Mouse (Mus musculus) c-Kit-positive CD71-positive TER-119-negative erythroid progenitor cells, embryonic 14.5 days (primary cell): ENCODE results near the gene Tacc3.

Experiments used
- DNase-seq: peaks from one replicate; pipeline ENCODE4 v3.0.0-alpha.2; 2013; ENCODE audit warnings: low read depth

Tacc3 gene

GRCm38 (mm10) chr5:33694848-33695717 is 37.2 kb downstream of the Tacc3 start:
- DNase-seq, result no peak

GRCm38 (mm10) chr5:33695718-33696121 is 37.8 kb downstream of the Tacc3 start:
- no peak for DNase-seq

DNA sequence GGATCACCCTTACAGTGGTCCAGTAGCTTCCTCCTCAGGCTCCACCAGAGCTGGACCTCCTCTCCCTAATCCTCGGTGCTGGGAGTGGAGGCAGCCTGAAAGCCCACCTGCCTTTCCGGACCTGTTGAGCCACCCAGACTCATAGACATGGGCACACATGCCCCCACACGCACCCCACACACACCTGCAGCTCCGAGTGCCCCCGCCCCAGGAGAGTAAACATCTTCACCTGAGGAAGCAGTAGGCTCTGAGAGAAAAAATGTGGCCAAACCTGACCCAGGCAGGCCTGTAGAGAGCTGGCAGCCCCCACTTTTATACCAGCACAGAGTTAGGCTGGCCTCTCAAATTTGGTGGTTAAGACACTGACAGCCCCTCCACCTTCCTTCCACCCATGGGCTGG is 38.5 kb downstream of the Tacc3 start:
- no peak for DNase-seq

- no peak for DNase-seq
Observed at GRCm38 (mm10) chr5:33697534-33697933, 39.6 kb downstream of the Tacc3 start.

DNA sequence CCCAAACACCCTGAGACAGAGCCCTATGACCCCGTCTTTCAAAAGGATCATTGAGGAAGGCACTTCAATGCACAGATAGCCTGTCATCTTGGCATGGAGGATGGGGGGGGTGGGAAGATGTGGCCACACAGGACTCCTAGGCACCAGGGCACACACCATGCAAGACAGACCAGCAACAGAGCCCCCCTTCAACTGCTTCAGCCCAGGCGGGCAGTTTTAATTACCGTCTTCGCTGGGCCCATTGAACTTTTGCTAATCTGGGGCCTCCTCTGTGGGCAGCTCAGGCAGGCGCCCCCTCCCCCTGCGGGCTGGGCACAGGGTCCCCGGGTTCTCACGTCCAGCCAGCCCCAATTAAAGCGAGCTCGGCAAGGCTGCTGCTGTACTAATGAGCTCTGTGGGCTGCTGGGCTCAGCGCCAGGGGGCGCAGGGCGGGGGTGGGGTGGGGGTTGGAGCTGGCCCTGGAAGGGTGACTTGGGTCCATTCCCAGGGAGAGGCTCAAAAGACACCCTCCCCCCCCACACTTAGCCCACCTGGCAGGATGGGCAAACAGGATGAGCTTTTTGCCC is 40.1 kb downstream of the Tacc3 start:
- DNase-seq, result no peak

DNA sequence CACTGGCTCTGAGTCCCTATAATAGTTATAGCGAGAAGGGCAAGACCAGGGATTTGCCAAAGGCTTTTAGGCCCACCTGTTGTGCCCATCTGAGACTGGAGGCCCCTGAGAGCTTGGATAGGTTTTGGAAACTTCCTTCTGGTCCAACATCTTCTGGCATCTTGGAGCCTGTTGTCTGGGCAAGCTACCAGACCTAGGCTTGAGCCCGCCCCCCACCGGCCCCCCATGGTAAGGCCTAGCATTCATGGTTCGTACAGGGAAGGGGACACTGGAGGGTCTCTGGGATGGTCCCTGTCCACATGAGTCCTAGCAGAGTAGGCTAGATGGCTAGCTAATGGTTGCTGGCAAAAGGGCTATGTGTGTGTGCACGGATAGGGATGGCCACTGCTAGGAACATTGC is 40.7 kb downstream of the Tacc3 start:
- DNase-seq, result no peak

DNA sequence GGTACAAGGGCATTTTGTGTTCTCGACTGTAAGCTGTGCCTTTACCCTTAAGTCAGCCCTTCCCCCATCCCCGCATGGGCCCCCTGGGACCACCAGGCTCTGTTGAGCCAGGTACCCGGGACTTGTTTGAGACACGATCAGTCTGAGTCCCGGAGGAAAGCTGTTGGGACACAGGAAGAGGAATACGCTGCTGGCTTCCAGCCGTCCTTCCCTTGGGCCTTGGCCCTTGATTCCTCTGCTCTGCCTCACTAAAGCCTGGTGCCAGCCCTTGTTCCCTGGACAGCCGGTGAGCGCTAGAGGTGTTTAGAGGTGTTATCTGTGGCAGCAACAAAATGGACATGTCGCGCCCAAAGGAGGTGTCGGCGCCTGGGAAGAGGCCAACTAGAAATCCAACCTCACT is 42.1 kb downstream of the Tacc3 start:
- no peak for DNase-seq

DNA sequence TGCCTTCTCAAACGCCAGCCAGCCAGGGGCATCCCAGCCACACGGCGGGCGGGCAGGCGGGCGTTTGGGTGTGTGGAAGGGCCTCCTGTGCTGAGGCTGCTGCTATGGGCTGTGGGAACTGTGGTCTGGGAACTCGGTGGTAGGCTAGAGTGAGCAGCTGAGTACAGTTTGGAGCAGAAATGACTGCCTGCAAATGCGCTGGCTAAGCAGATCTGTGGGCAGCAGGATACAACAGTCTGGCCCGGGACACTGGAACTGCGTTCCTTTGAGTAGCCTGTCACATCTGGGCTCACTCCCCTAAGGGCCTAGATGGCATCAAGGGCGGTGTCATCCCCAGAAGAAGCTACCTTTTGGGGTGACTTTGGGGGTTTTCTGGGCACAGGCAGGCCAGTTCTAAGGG is 43.9 kb downstream of the Tacc3 start:
- no peak for DNase-seq

DNA sequence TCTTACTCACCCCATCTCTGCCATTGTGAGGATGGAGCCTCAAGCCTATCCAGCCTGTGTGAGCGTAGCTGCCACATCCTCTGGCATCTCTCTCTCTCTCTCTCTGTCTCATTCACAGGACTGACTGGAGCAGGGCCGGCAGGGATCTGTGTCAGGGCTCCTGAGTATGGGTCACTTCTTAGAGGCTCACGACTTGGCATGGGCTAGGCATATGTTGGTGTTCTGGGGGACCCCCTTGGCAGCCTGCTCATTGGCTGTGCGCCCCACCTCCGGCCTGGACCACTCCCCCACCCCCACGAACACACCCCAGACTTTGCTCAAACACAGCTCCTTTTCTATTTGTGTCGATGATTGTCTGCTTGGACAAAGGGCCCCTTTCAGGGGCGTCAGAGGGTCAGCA is 46.1 kb downstream of the Tacc3 start:
- no peak for DNase-seq

DNA sequence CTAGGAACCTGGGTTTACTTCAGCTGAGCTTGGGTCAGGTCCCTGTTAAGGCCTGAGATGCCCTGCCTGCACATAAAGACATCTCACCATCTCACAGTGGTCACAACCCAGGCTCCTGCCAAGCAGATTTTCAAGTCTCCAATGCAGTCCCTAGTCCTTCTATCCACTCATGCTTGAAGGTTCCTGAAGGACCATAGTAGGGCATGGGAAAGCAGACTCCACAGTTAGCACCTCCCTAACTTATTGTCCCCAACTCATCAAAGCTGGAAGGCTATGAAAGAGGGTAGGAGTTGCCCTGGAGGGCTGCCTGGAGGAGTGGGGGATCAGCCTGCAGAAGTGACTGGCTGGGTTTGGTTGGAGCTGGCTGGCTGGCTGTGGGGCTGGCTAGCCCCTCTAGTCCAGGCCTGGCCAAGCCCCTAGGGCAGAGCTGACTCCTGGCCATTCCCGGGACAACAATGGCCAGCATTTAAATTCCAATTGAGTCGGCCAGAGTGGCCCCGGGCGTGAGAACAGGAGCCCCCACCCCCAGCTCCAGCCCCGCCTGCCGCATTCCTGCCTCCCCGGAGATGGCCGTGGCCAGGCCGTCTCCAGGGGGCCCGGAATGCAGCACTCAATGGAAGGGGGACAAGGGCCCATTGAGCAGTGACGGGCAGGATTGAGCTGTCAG is 47.1 kb downstream of the Tacc3 start:
- no peak for DNase-seq

- no peak for DNase-seq
Observed at GRCm38 (mm10) chr5:33705612-33706349, 47.9 kb downstream of the Tacc3 start.

DNA sequence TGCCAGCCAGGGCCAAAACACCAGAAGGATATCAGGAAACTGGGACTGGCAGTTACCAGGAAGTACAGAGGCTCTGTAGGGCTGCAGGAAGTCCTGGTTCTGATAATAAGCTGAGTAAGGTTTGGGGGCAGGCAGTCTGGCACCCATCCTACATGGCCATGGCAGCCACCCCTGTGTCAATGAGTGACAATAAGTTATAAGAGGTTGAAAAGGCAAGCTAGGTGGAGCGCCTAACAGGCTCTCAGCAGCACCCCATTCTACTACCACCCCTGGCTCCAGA is 48.4 kb downstream of the Tacc3 start:
- no peak for DNase-seq

- DNase-seq, result no peak
Observed at GRCm38 (mm10) chr5:33707163-33707562, 49.2 kb downstream of the Tacc3 start.

DNA sequence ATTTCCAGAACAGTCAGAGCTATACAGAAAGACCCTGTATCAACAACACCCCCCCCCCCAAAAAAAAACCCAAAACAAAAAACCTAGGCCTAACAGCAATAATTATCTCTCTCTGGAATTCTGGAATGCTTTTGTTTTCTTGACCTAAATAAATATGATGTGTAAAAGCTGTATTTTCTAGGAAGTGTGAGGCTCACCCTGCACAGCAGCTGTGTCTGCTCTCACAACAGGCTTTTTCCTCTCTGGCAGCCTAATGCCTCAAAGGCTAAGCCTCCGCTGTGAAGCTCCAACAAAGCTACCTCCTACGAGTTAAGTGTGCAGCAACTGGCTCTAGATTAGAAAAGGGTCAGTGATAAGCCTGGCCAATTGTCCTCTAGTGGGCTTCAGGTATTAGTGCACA is 51.1 kb downstream of the Tacc3 start:
- no peak for DNase-seq

- DNase-seq, result no peak
Observed at GRCm38 (mm10) chr5:33712550-33712949, 54.6 kb downstream of the Tacc3 start.

DNA sequence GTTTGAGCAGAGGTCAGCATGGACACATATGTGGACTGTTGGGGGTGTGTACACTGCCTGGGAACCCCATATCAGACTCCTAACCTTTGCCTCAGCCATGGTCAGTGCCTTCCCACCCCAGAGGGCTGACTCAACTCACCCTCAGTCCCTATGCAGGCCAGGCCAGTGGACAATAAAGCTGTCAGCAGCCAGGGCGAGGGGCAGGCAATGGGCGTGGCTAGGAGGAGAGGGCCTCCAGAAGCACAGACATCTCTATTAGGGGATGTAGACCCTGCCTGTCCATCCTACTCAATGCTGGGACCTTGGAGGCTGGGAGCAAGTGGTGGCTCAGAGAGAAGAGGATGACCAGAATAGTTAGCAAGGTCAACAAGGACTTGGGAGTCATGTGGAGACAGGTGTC is 57.3 kb downstream of the Tacc3 start:
- DNase-seq, result no peak

GRCm38 (mm10) chr5:33716467-33716866 is 58.5 kb downstream of the Tacc3 start:
- DNase-seq, result no peak

DNA sequence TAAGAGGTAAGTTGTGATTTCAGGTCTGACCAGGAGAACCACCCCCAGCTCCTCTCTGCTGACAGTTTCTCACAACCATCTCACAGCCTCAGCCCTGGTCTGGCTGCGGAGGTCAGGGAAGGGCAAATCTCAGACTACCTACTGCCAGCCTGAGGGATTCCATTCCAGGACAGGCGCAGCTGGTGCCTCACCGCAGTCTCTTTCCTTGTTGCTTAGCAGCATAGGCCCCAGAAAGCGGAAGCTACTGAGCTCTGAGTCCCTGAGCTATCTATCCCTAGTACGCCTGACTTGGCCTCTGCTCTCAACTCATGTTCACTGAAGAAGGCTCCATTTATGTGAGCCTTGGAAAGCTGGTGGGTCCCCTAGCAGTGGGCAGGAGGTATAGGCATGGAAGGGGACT is 60.5 kb downstream of the Tacc3 start:
- no peak for DNase-seq

DNA sequence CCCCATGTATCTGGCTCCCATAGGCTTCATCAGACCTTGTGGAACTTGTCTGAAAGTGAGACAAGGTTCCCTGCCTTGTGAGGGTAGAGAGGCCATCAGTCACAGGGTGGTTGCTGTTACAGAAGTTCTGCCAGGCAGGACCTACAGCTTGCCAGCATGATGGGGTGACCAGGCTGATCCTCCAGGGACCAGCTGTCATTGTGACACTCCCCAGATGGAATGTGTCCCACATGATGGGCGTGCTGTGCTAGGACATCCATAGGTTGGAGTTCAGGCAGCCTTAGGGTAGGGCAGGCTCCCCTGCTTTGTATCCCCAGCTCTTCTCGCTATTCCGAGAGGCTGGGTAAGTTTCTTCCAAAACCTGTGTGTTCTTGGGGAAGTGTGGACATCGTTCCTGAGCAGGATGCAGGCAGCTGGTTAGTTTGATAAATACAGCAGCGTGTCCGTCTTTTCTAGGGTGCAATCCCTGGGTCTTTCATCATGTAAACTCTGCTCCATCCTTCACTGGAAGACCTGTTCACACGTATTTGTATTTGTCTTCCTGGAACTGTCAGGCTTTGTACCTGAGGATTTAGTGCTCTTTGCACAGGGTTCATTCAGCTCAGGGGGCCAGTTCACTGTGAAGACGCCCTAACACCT is 63.0 kb downstream of the Tacc3 start:
- DNase-seq, result no peak

- DNase-seq, result no peak
Observed at GRCm38 (mm10) chr5:33721541-33722265, 63.8 kb downstream of the Tacc3 start, which contains the start of gene Fgfr3. Fgfr3 (plus strand) TSS chr5:33721674.

GRCm38 (mm10) chr5:33722266-33723018 is 64.5 kb downstream of the Tacc3 start:
- no peak for DNase-seq
